Mouse (Mus musculus): ENCODE measurements around the gene Ciapin1. TPM values are rescaled to one million over a fixed set of nuclear protein-coding genes. Genes with fewer than 3 reads are reported as not detected.

The Ciapin1 gene
- total and polyA plus RNA-seq, 2 experiments: 11.9 to 48.9 TPM

GRCm38 (mm10) chr8:94771941-94772670, 66.1 kb downstream of the Ciapin1 start, which contains the start of gene Cx3cl1:
Cx3cl1 (plus strand) TSS chr8:94772009.
- DNase-seq (ENCODE audit: extremely low read depth, low read depth, low spot score): no peak
- H3K4me3 ChIP-seq (ENCODE audit: insufficient read depth, low read depth, low read length): peak within 1 kb of the TSS; percentile 48
- H3K27ac ChIP-seq (replicated peaks; ENCODE audit: insufficient read depth, low read depth, low read length): no peak within 1 kb of the TSS

GRCm38 (mm10) chr8:94770945-94771344, 67.2 kb downstream of the Ciapin1 start:
- no peak overlapping the region for H3K9ac ChIP-seq (ENCODE audit: low read depth, low read length)
- no peak overlapping the region for H3K27ac ChIP-seq (replicated peaks; ENCODE audit: insufficient read depth, low read depth, low read length)
- no peaks in the 10 kb centered on the region; the same call in 1 of the 2 replicates for H3K4me1 ChIP-seq (ENCODE audit: control insufficient read depth, insufficient read depth, low read length)
- H3K36me3 ChIP-seq (ENCODE audit: control insufficient read depth, insufficient read depth, low read length): no peaks in the 10 kb centered on the region
- 31% methylated on average over 6 of the region's 6 CpGs for WGBS
- no peaks in the 10 kb centered on the region for H3K79me2 ChIP-seq (ENCODE audit: control insufficient read depth, insufficient read depth, low read length)
- TF ChIP-seq CTCF (IDR thresholded peaks at IDR 0.05; ENCODE audit: low read depth, low read length) (no peak), POLR2A (IDR thresholded peaks at IDR 0.05; ENCODE audit: extremely low read depth, insufficient read depth, low read length) (no peak)
- peaks cover 13% of the 10 kb centered on the region for H3K27me3 ChIP-seq (ENCODE audit: control insufficient read depth, insufficient read depth, low read length)
- no peak for DNase-seq (ENCODE audit: extremely low read depth, low read depth, low spot score)
- H3K4me3 ChIP-seq (ENCODE audit: insufficient read depth, low read depth, low read length): no peak overlapping the region

More at GRCm38 (mm10) chr8:94771941-94772670, 66.1 kb downstream of the Ciapin1 start, which contains the start of gene Cx3cl1:
- WGBS: 3% methylated on average over 38 of the region's 38 CpGs
- Histone ChIP-seq H3K9ac (ENCODE audit: low read depth, low read length) (0 out of 2 replicates have a peak within 1 kb of the TSS, but pooled peaks have one; percentile 8), H3K27me3 (ENCODE audit: control insufficient read depth, insufficient read depth, low read length) (peaks cover 11% of the 10 kb centered on the region), H3K79me2 (ENCODE audit: control insufficient read depth, insufficient read depth, low read length) (no peaks in the 10 kb centered on the region), H3K36me3 (ENCODE audit: control insufficient read depth, insufficient read depth, low read length) (no peaks in the 10 kb centered on the region), H3K4me1 (ENCODE audit: control insufficient read depth, insufficient read depth, low read length) (no peaks in the 10 kb centered on the region; the same call in 1 of the 2 replicates)
- TF ChIP-seq POLR2A (IDR thresholded peaks at IDR 0.05; ENCODE audit: extremely low read depth, insufficient read depth, low read length) (0 out of 2 replicates have a peak, but pooled peaks have one; percentile 22), CTCF (IDR thresholded peaks at IDR 0.05; ENCODE audit: low read depth, low read length) (no peak)

Other genes starting within 250 kb of the Ciapin1 start
- 21.4 and 22.0 TPM in 2 replicates for gene Rspry1, start 236.4 kb downstream of the Ciapin1 start, total RNA-seq (2014; rRNA removed)
- 5.6 and 5.7 TPM in 2 replicates for gene Rspry1, start 236.4 kb downstream of the Ciapin1 start, polyA plus RNA-seq (2012; rRNA removed)
- gene Fam192a, start 236.4 kb downstream of the Ciapin1 start, total RNA-seq (2014; rRNA removed): 9.0 and 9.3 TPM in 2 replicates
- gene Fam192a, start 236.4 kb downstream of the Ciapin1 start, polyA plus RNA-seq (2012; rRNA removed): 10.1 and 12.2 TPM in 2 replicates
- gene Arl2bp, start 171.8 kb downstream of the Ciapin1 start, total RNA-seq (2014; rRNA removed): 4.2 and 4.8 TPM in 2 replicates
- gene Arl2bp, start 171.8 kb downstream of the Ciapin1 start, polyA plus RNA-seq (2012; rRNA removed): 5.9 and 7.7 TPM in 2 replicates
- gene Pllp, start 142.1 kb downstream of the Ciapin1 start, total RNA-seq (2014; rRNA removed): 8.1 and 8.6 TPM in 2 replicates
- 41.8 and 44.1 TPM in 2 replicates for gene Pllp, start 142.1 kb downstream of the Ciapin1 start, polyA plus RNA-seq (2012; rRNA removed)
- gene Ccl22, start 92.8 kb downstream of the Ciapin1 start, total RNA-seq (2014; rRNA removed): 0.28 and 4.4 TPM in 2 replicates
- gene Ccl22, start 92.8 kb downstream of the Ciapin1 start, polyA plus RNA-seq (2012; rRNA removed): 0.24 and 0.32 TPM in 2 replicates
- 0.55 and 1.0 TPM in 2 replicates for gene Cx3cl1, start 66.3 kb downstream of the Ciapin1 start, total RNA-seq (2014; rRNA removed)
- gene Cx3cl1, start 66.3 kb downstream of the Ciapin1 start, polyA plus RNA-seq (2012; rRNA removed): 0.82 and 1.1 TPM in 2 replicates
- gene Ccl17, start 27.9 kb downstream of the Ciapin1 start, total RNA-seq (2014; rRNA removed): not detected in 2 replicates
- gene Ccl17, start 27.9 kb downstream of the Ciapin1 start, polyA plus RNA-seq (2012; rRNA removed): 0.21 and 0.22 TPM in 2 replicates
- gene Coq9, start within 50 bp of the Ciapin1 start, total RNA-seq (2014; rRNA removed): 148 and 183 TPM in 2 replicates
- gene Coq9, start within 50 bp of the Ciapin1 start, polyA plus RNA-seq (2012; rRNA removed): 280 and 359 TPM in 2 replicates
- gene Polr2c, start 19.1 kb upstream of the Ciapin1 start, total RNA-seq (2014; rRNA removed): 27.4 and 31.7 TPM in 2 replicates
- 44.1 and 47.3 TPM in 2 replicates for gene Polr2c, start 19.1 kb upstream of the Ciapin1 start, polyA plus RNA-seq (2012; rRNA removed)
- 0.83 and 1.5 TPM in 2 replicates for gene Dok4, start 38.0 kb upstream of the Ciapin1 start, total RNA-seq (2014; rRNA removed)
- gene Dok4, start 38.0 kb upstream of the Ciapin1 start, polyA plus RNA-seq (2012; rRNA removed): 1.4 and 1.5 TPM in 2 replicates
- 0.46 and 0.94 TPM in 2 replicates for gene Ccdc102a, start 79.7 kb upstream of the Ciapin1 start, total RNA-seq (2014; rRNA removed)
- gene Ccdc102a, start 79.7 kb upstream of the Ciapin1 start, polyA plus RNA-seq (2012; rRNA removed): 0.90 and 1.2 TPM in 2 replicates
- gene Adgrg5, start 85.3 kb upstream of the Ciapin1 start, total RNA-seq (2014; rRNA removed): 0.18 and 0.27 TPM in 2 replicates
- 0.58 and 0.77 TPM in 2 replicates for gene Adgrg5, start 85.3 kb upstream of the Ciapin1 start, polyA plus RNA-seq (2012; rRNA removed)
- gene Adgrg1, start 136.4 kb upstream of the Ciapin1 start, total RNA-seq (2014; rRNA removed): 0.55 and 2.3 TPM in 2 replicates
- 3.0 and 4.2 TPM in 2 replicates for gene Adgrg1, start 136.4 kb upstream of the Ciapin1 start, polyA plus RNA-seq (2012; rRNA removed)
- gene Adgrg3, start 179.3 kb upstream of the Ciapin1 start, total RNA-seq (2014; rRNA removed): 3.0 and 5.0 TPM in 2 replicates
- gene Adgrg3, start 179.3 kb upstream of the Ciapin1 start, polyA plus RNA-seq (2012; rRNA removed): 4.4 and 8.5 TPM in 2 replicates
- not detected in 2 replicates for gene Drc7, start 216.7 kb upstream of the Ciapin1 start, total RNA-seq (2014; rRNA removed)
- not detected in 2 replicates for gene Drc7, start 216.7 kb upstream of the Ciapin1 start, polyA plus RNA-seq (2012; rRNA removed)
- 1.2 and 1.3 TPM in 2 replicates for gene Katnb1, start 242.8 kb upstream of the Ciapin1 start, total RNA-seq (2014; rRNA removed)
- 2.5 and 3.2 TPM in 2 replicates for gene Katnb1, start 242.8 kb upstream of the Ciapin1 start, polyA plus RNA-seq (2012; rRNA removed)

All from liver, adult 2 months (tissue).